Mouse (Mus musculus): ENCODE measurements around the gene Prpf40b.

DNA sequence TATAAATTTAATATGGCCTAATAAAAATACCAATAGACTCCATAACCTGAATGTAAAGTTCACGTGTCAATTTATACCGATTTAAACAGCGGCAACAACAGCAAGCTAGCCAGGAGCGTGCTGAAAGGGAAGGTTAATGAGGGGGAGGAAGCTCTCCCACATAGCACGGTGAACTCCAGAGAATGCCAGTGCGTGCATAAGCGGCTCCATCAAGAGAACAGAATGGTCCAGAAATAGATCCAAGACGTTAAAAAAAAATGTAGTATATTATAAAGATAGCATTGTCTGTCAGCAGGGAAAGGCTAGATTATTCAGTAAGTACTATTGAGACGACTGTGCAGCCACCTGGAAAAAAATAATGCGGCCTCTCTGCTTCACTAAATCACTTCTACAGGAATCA lies 32.2 kb upstream of the Prpf40b start:
- no peak for TF ChIP-seq CTCF (conservative IDR thresholded peaks at IDR 0.05; ENCODE audit: low read length)
- TF ChIP-seq NANOG (IDR thresholded peaks at IDR 0.05; ENCODE audit: borderline replicate concordance, low read length): no peak

Data from E14TG2a.4 (cell line).